Mouse (Mus musculus): Measurements from ENCODE around the gene Med20. TPM values are rescaled to one million over a fixed set of nuclear protein-coding genes. Genes with fewer than 3 reads are reported as not detected.

Gene Med20
- polyA plus RNA-seq, 1 experiment = 20.6 TPM

GRCm38 (mm10) chr17:47568951-47569527 is 42.3 kb upstream of the Med20 start:
- no peak for DNase-seq (ENCODE audit: low read depth in 1 of 2, low spot score in 2 of 2)
- H3K4me3 ChIP-seq (ENCODE audit: extremely low read depth, insufficient read depth, insufficient read length) = no peak overlapping the region
- 89% methylated on average over 10 of the region's 10 CpGs for WGBS
- TF ChIP-seq POLR2A (IDR thresholded peaks at IDR 0.05; ENCODE audit: low read depth, low read length) = no peak
- H3K36me3 ChIP-seq (ENCODE audit: control insufficient read depth, insufficient read depth, low read length) = peaks cover 8% of the 10 kb centered on the region
- no peaks in the 10 kb centered on the region; the same call in 1 of the 2 replicates for H3K4me1 ChIP-seq (ENCODE audit: control insufficient read depth, insufficient read depth, insufficient read length)
- H3K27me3 ChIP-seq (ENCODE audit: control insufficient read depth, insufficient read depth, low read length) = no peaks in the 10 kb centered on the region
- no peak overlapping the region for H3K27ac ChIP-seq (ENCODE audit: insufficient read depth, low read length)

DNA sequence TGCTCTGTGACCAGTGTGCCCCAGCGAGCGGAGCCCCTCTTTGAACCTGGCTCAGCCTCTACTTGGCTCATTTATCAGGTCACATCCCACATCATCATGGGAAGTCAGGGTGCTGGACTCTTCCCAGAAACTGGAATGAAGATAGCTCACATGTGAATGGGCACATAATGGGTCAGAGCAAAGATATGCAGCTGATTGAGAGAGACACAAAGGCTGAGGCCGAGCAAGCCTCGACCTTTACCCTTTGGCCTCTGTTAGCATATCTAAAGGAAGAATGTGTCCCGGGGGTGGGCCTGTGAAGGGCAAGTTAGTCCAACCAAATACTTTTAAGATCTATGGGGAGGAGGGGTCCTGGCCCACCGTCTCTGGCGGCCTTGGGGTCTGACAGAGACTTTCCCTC is 39.8 kb upstream of the Med20 start:
- no peaks in the 10 kb centered on the region for H3K27me3 ChIP-seq (ENCODE audit: control insufficient read depth, insufficient read depth, low read length)
- WGBS = 93% methylated on average over 7 of the region's 7 CpGs
- TF ChIP-seq CTCF (IDR thresholded peaks at IDR 0.05; ENCODE audit: extremely low read depth, insufficient read depth, insufficient read length, insufficient replicate concordance) (no peak), POLR2A (IDR thresholded peaks at IDR 0.05; ENCODE audit: low read depth, low read length) (no peak)
- no peak for DNase-seq (ENCODE audit: low read depth in 1 of 2, low spot score in 2 of 2)
- no peaks in the 10 kb centered on the region for H3K4me1 ChIP-seq (ENCODE audit: control insufficient read depth, insufficient read depth, insufficient read length)
- H3K27ac ChIP-seq (ENCODE audit: insufficient read depth, low read length) = no peak overlapping the region
- peaks cover 6% of the 10 kb centered on the region; the same call in 1 of the 2 replicates for H3K36me3 ChIP-seq (ENCODE audit: control insufficient read depth, insufficient read depth, low read length)
- no peak overlapping the region for H3K4me3 ChIP-seq (ENCODE audit: extremely low read depth, insufficient read depth, insufficient read length)

DNA sequence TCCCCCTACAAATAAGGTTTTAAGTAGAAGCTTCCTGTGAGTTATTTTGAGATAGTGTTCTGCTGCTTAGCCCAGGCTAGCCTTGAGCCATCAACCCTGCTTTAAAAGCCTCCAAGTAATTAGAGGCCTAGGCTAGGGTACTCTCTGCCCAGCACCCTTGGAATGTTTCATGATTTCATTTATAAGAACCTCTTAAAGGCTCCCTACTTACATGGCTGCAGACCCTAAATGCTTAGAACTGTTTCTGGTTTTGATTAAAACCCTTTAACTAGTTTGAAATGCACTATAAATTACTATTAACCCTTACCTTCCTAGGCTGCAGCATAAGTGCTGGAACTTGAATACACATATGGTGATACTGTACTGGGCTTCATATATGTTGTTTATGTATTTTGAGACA is 38.9 kb upstream of the Med20 start:
- H3K27me3 ChIP-seq (ENCODE audit: control insufficient read depth, insufficient read depth, low read length) = no peaks in the 10 kb centered on the region
- DNase-seq (ENCODE audit: low read depth in 1 of 2, low spot score in 2 of 2) = no peak
- no peak overlapping the region for H3K4me3 ChIP-seq (ENCODE audit: extremely low read depth, insufficient read depth, insufficient read length)
- H3K36me3 ChIP-seq (ENCODE audit: control insufficient read depth, insufficient read depth, low read length) = peaks cover 10% of the 10 kb centered on the region
- no peaks in the 10 kb centered on the region for H3K4me1 ChIP-seq (ENCODE audit: control insufficient read depth, insufficient read depth, insufficient read length)
- TF ChIP-seq POLR2A (IDR thresholded peaks at IDR 0.05; ENCODE audit: low read depth, low read length) = no peak
- TF ChIP-seq CTCF (IDR thresholded peaks at IDR 0.05; ENCODE audit: extremely low read depth, insufficient read depth, insufficient read length, insufficient replicate concordance) = no peak
- H3K27ac ChIP-seq (ENCODE audit: insufficient read depth, low read length) = no peak overlapping the region

DNA sequence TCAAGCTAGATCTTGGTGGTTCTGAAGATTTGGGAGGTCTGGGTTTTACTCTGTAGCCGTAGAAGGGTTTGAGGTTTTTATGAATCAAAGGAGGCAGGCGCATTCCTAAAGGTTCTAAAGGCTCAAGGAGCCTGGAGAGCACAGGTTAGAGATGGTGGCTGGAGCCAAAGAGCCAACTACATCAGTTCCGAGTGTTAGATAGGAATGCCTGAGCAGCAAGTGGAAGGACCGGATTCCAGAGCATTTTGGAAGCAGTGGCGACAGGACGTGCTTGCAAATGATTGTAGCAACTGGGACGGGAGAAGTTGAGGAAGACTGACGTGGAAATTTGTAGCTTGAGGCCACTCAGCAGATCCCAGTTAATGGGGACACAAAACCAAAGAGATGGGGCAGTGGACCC is 37.4 kb upstream of the Med20 start:
- no peaks in the 10 kb centered on the region for H3K27me3 ChIP-seq (ENCODE audit: control insufficient read depth, insufficient read depth, low read length)
- WGBS = 96% methylated on average over 8 of the region's 8 CpGs
- no peak for DNase-seq (ENCODE audit: low read depth in 1 of 2, low spot score in 2 of 2)
- no peak overlapping the region for H3K27ac ChIP-seq (ENCODE audit: insufficient read depth, low read length)
- no peaks in the 10 kb centered on the region for H3K4me1 ChIP-seq (ENCODE audit: control insufficient read depth, insufficient read depth, insufficient read length)
- TF ChIP-seq POLR2A (IDR thresholded peaks at IDR 0.05; ENCODE audit: low read depth, low read length) (no peak), CTCF (IDR thresholded peaks at IDR 0.05; ENCODE audit: extremely low read depth, insufficient read depth, insufficient read length, insufficient replicate concordance) (no peak)
- H3K4me3 ChIP-seq (ENCODE audit: extremely low read depth, insufficient read depth, insufficient read length) = no peak overlapping the region
- peaks cover 20% of the 10 kb centered on the region for H3K36me3 ChIP-seq (ENCODE audit: control insufficient read depth, insufficient read depth, low read length)

- Histone ChIP-seq H3K4me1 (ENCODE audit: control insufficient read depth, insufficient read depth, insufficient read length) (no peaks in the 10 kb centered on the region), H3K4me3 (ENCODE audit: extremely low read depth, insufficient read depth, insufficient read length) (no peak overlapping the region), H3K27me3 (ENCODE audit: control insufficient read depth, insufficient read depth, low read length) (no peaks in the 10 kb centered on the region), H3K27ac (ENCODE audit: insufficient read depth, low read length) (no peak overlapping the region), H3K36me3 (ENCODE audit: control insufficient read depth, insufficient read depth, low read length) (peaks cover 21% of the 10 kb centered on the region)
- 86% methylated on average over 11 of the region's 11 CpGs for WGBS
- DNase-seq (ENCODE audit: low read depth in 1 of 2, low spot score in 2 of 2) = no peak
- no peak for TF ChIP-seq POLR2A (IDR thresholded peaks at IDR 0.05; ENCODE audit: low read depth, low read length)
- no peak for TF ChIP-seq CTCF (IDR thresholded peaks at IDR 0.05; ENCODE audit: extremely low read depth, insufficient read depth, insufficient read length, insufficient replicate concordance)
Measured at GRCm38 (mm10) chr17:47574830-47575229, 36.6 kb upstream of the Med20 start.

GRCm38 (mm10) chr17:47578655-47579054 is 32.7 kb upstream of the Med20 start:
- TF ChIP-seq CTCF (IDR thresholded peaks at IDR 0.05; ENCODE audit: extremely low read depth, insufficient read depth, insufficient read length, insufficient replicate concordance) (no peak), POLR2A (IDR thresholded peaks at IDR 0.05; ENCODE audit: low read depth, low read length) (no peak)
- WGBS = 84% methylated on average over 6 of the region's 6 CpGs
- no peak overlapping the region for H3K4me3 ChIP-seq (ENCODE audit: extremely low read depth, insufficient read depth, insufficient read length)
- H3K36me3 ChIP-seq (ENCODE audit: control insufficient read depth, insufficient read depth, low read length) = peaks cover 23% of the 10 kb centered on the region
- DNase-seq (ENCODE audit: low read depth in 1 of 2, low spot score in 2 of 2) = no peak
- no peaks in the 10 kb centered on the region for H3K27me3 ChIP-seq (ENCODE audit: control insufficient read depth, insufficient read depth, low read length)
- no peaks in the 10 kb centered on the region for H3K4me1 ChIP-seq (ENCODE audit: control insufficient read depth, insufficient read depth, insufficient read length)
- H3K27ac ChIP-seq (ENCODE audit: insufficient read depth, low read length) = no peak overlapping the region

- H3K4me1 ChIP-seq (ENCODE audit: control insufficient read depth, insufficient read depth, insufficient read length) = no peaks in the 10 kb centered on the region
- TF ChIP-seq CTCF (IDR thresholded peaks at IDR 0.05; ENCODE audit: extremely low read depth, insufficient read depth, insufficient read length, insufficient replicate concordance) (no peak), POLR2A (IDR thresholded peaks at IDR 0.05; ENCODE audit: low read depth, low read length) (no peak)
- DNase-seq (ENCODE audit: low read depth in 1 of 2, low spot score in 2 of 2) = no peak
- 97% methylated on average over 4 of the region's 4 CpGs for WGBS
- H3K27me3 ChIP-seq (ENCODE audit: control insufficient read depth, insufficient read depth, low read length) = no peaks in the 10 kb centered on the region
- H3K4me3 ChIP-seq (ENCODE audit: extremely low read depth, insufficient read depth, insufficient read length) = no peak overlapping the region
- peaks cover 24% of the 10 kb centered on the region for H3K36me3 ChIP-seq (ENCODE audit: control insufficient read depth, insufficient read depth, low read length)
- no peak overlapping the region for H3K27ac ChIP-seq (ENCODE audit: insufficient read depth, low read length)
Measured at GRCm38 (mm10) chr17:47580962-47581361, 30.4 kb upstream of the Med20 start.

All from spleen, adult 2 months (tissue).